ENCODE assay signal across 8 mouse cellular contexts in the genomic region with DNA sequence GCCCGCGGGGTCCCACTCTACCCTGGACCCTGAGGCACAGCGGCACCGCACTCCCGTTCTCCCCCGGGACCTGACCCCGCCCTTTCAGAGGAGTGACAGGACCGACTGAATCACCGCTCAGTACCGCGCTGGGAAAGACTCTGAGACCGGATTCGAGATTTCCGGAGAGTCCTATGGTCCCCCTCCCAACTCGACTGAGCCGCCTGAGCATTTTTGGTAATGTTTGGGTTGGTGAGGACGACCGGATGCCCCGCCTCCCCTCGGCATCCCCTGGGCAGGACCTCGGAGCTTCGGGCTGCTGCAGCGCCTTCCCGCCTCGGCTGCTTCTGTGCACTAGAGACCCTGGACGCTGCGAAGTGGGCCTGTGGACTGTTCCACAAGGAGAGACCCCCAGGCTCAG. TPM values are rescaled to one million over a fixed set of nuclear protein-coding genes. Genes with fewer than 3 reads are reported as not detected.
DNase-seq lines count a peak whose midpoint lies in the region; ATAC-seq and TF ChIP-seq lines count a peak whose summit lies in the region.

No protein-coding gene starts in this region.

- peak overlapping the region; percentile 22 for H3K9ac ChIP-seq in CH12.LX (ENCODE audit: insufficient read depth, low read depth)
- H3K9ac ChIP-seq in hindbrain, embryonic 15.5 days: peak overlapping the region; percentile 28; the same call in 1 of the 2 replicates
- H3K9ac ChIP-seq in liver, embryonic 11.5 days (ENCODE audit: low read depth, low read length): peak overlapping the region; percentile 40

- dilution Hi-C loops in CH12.LX (cut with MboI; ENCODE audit: extremely low pct_ligation_motif_present, extremely low pct_unique_long_range_greater_than_20kb, low sequenced_read_pairs): no loop called here

- H3K36me3 ChIP-seq in CH12.LX (replicated peaks in 1 of 2; ENCODE audit: control insufficient read depth in 1 of 2, insufficient read depth in 1 of 2, low read length in 1 of 2): no peaks in the 10 kb centered on the region
- no peaks in the 10 kb centered on the region for H3K36me3 ChIP-seq in hindbrain, embryonic 15.5 days
- H3K36me3 ChIP-seq in liver, embryonic 11.5 days (ENCODE audit: control insufficient read depth, insufficient read depth, low read length): no peaks in the 10 kb centered on the region
- no peaks in the 10 kb centered on the region for H3K36me3 ChIP-seq in myocyte (ENCODE audit: control insufficient read depth, insufficient read depth)

- no peak for TF ChIP-seq RAD21 in CH12.LX (IDR thresholded peaks at IDR 0.05; ENCODE audit: low read depth, low read length)

- under 1% methylated on average over 27 of the region's 27 CpGs for WGBS in bone marrow, adult 2 months
- WGBS in hindbrain, embryonic 15.5 days: under 1% methylated on average over 27 of the region's 27 CpGs
- under 1% methylated on average over 27 of the region's 27 CpGs for WGBS in liver, embryonic 11.5 days

- DNase-seq in CH12.LX (ENCODE audit: extremely low read depth): peak; percentile 53
- peak; percentile 54 to 60 for DNase-seq in gastrocnemius, adult 8-10 months (ENCODE audit: low spot score in 2 of 2)
- DNase-seq in liver, embryonic 11.5 days (ENCODE audit: low spot score): peak; percentile 69
- DNase-seq in thymus, adult 18-20 months: peak; percentile 62 to 73
- no peak for DNase-seq in left cerebral cortex, adult 11 months (ENCODE audit: low spot score)

- H3K4me3 ChIP-seq in CH12.LX (replicated peaks in 1 of 3; ENCODE audit: low read depth in 2 of 3, low read length in 2 of 3, poor library complexity in 1 of 3) (peak overlapping the region; percentile 34 to 43 (median 41)), myocyte (peak overlapping the region; percentile 14)
- peak overlapping the region; percentile 1 for H3K4me3 ChIP-seq in bone marrow, adult 2 months (replicated peaks; ENCODE audit: control insufficient read depth, low read depth, low read length)
- H3K4me3 ChIP-seq in hindbrain, embryonic 15.5 days: peak overlapping the region; percentile 28
- H3K4me3 ChIP-seq in liver, embryonic 11.5 days (ENCODE audit: low read depth, low read length): peak overlapping the region; percentile 41

- no peak for TF ChIP-seq POLR2A in CH12.LX (IDR thresholded peaks at IDR 0.05; ENCODE audit: low read depth, low read length)
- no peak for TF ChIP-seq POLR2A in bone marrow, adult 2 months (IDR thresholded peaks at IDR 0.05; ENCODE audit: borderline replicate concordance, control insufficient read depth, low read depth, low read length)
- TF ChIP-seq POLR2A in myocyte (IDR thresholded peaks at IDR 0.05; ENCODE audit: insufficient read length, low read depth): no peak

- H3K27ac ChIP-seq in CH12.LX (ENCODE audit: insufficient read depth, low read depth): no peak overlapping the region
- H3K27ac ChIP-seq in bone marrow, adult 2 months (ENCODE audit: control insufficient read depth, insufficient read depth, low read depth, low read length, poor library complexity): peak overlapping the region; percentile 12; the same call in 1 of the 2 replicates
- H3K27ac ChIP-seq in hindbrain, embryonic 15.5 days (replicated peaks): 0 out of 2 replicates have a peak overlapping the region, but pooled peaks have one; percentile 19
- peak overlapping the region; percentile 59 for H3K27ac ChIP-seq in liver, embryonic 11.5 days (ENCODE audit: low read depth, low read length)

- H3K27me3 ChIP-seq in CH12.LX (replicated peaks) (peaks cover 59% of the 10 kb centered on the region), myocyte (ENCODE audit: control insufficient read depth, insufficient read depth, insufficient read length) (no peaks in the 10 kb centered on the region)
- peaks cover 32% of the 10 kb centered on the region for H3K27me3 ChIP-seq in hindbrain, embryonic 15.5 days
- peaks cover 64% of the 10 kb centered on the region for H3K27me3 ChIP-seq in liver, embryonic 11.5 days (replicated peaks; ENCODE audit: control insufficient read depth, insufficient read depth, low read length)

- no peak for TF ChIP-seq CTCF in CH12.LX (conservative IDR thresholded peaks at IDR 0.05 in 1 of 2, IDR thresholded peaks at IDR 0.05 in 1 of 2; ENCODE audit: low read depth in 2 of 2, low read length in 2 of 2)
- no peak for TF ChIP-seq CTCF in bone marrow, adult 2 months (IDR thresholded peaks at IDR 0.05; ENCODE audit: control insufficient read depth, insufficient read depth, low read length)

- peaks cover 4 to 43% of the 10 kb centered on the region in 2 experiments for H3K4me1 ChIP-seq in CH12.LX (ENCODE audit: control insufficient read depth in 1 of 2, insufficient read depth in 2 of 2)
- no peaks in the 10 kb centered on the region; the same call in 1 of the 2 replicates for H3K4me1 ChIP-seq in bone marrow, adult 2 months (ENCODE audit: control insufficient read depth, insufficient read depth, low read length)
- peaks cover 44% of the 10 kb centered on the region for H3K4me1 ChIP-seq in hindbrain, embryonic 15.5 days (replicated peaks)
- peaks cover 29% of the 10 kb centered on the region for H3K4me1 ChIP-seq in liver, embryonic 11.5 days (replicated peaks; ENCODE audit: control insufficient read depth, insufficient read depth, low read length)

- no peaks in the 10 kb centered on the region for H3K9me3 ChIP-seq in CH12.LX (replicated peaks; ENCODE audit: low read length)
- no peaks in the 10 kb centered on the region for H3K9me3 ChIP-seq in hindbrain, embryonic 15.5 days
- no peaks in the 10 kb centered on the region for H3K9me3 ChIP-seq in liver, embryonic 11.5 days (ENCODE audit: control insufficient read depth, low read length)

- in situ Hi-C loops in CH12.LX (cut with MboI; ENCODE audit: low pct_ligation_motif_present, low pct_unique_long_range_greater_than_20kb, low sequenced_read_pairs): no loop called here

- H3ac ChIP-seq in myocyte (ENCODE audit: control insufficient read depth, insufficient read length): no peak overlapping the region

- H3K79me2 ChIP-seq in CH12.LX (replicated peaks; ENCODE audit: control insufficient read depth, extremely low read depth, insufficient read depth, poor library complexity, severe bottlenecking) (no peaks in the 10 kb centered on the region), myocyte (ENCODE audit: control insufficient read depth, insufficient read depth) (no peaks in the 10 kb centered on the region)

- ATAC-seq in hindbrain, embryonic 15.5 days (ENCODE audit: low FRiP score, low read depth): no peak
- ATAC-seq in liver, embryonic 11.5 days (replicated peaks; ENCODE audit: low FRiP score): peak; percentile 32; the same call in 1 of the 2 replicates

- H3K4me2 ChIP-seq in CH12.LX (ENCODE audit: insufficient read depth, low read depth, poor library complexity, severe bottlenecking): peak overlapping the region; percentile 48
- peak overlapping the region; percentile 59 for H3K4me2 ChIP-seq in hindbrain, embryonic 15.5 days
- peak overlapping the region; percentile 69 for H3K4me2 ChIP-seq in liver, embryonic 11.5 days
- peak overlapping the region; percentile 94 for H3K4me2 ChIP-seq in myocyte (ENCODE audit: low read depth)

- TF ChIP-seq EP300 in CH12.LX (IDR thresholded peaks at IDR 0.05; ENCODE audit: low read length): no peak

RNA-seq across cellular contexts. Expression of gene Mcam, which starts 4.2 kb away (rescaled TPM):
- 0.98 and 1.1 TPM in 2 replicates for total RNA-seq in CH12.LX (2012; rRNA removed)
- total RNA-seq in CH12.LX (2014; rRNA removed): 0.56 and 0.73 TPM in 2 replicates
- 0.40 and 0.57 TPM in 2 replicates for polyA plus RNA-seq in CH12.LX (2012; ENCODE audit: insufficient read length, low read depth)
- 3.5 and 6.3 TPM in 2 replicates for polyA plus RNA-seq in bone marrow, adult 2 months (2011; ENCODE audit: insufficient read depth, insufficient read length, low replicate concordance, missing spikeins)
- 10 to 100 TPM; 15.4 to 33.9 (median 26.2) TPM for total RNA-seq in gastrocnemius, adult 8-10 months (2022)
- 11.3 and 13.7 TPM in 2 replicates for polyA plus RNA-seq in hindbrain, embryonic 15.5 days (2015; fragmentation: Nextera tagmentation; extraction: Ambion mirVana)
- 12.0 and 13.0 TPM in 2 replicates for polyA plus RNA-seq in liver, embryonic 11.5 days (2014; fragmentation: Nextera tagmentation; extraction: Ambion mirVana)
- 2.1 TPM for polyA plus RNA-seq in myocyte (2012; fragmentation: generic; extraction: Trizol)

RNA-seq across cellular contexts. Expression of gene Rnf26, which starts 16.7 kb away (rescaled TPM):
- total RNA-seq in CH12.LX (2012; rRNA removed): 15.3 and 15.4 TPM in 2 replicates
- 9.2 and 11.7 TPM in 2 replicates for total RNA-seq in CH12.LX (2014; rRNA removed)
- polyA plus RNA-seq in CH12.LX (2012; ENCODE audit: insufficient read length, low read depth): 31.5 and 40.0 TPM in 2 replicates
- polyA plus RNA-seq in bone marrow, adult 2 months (2011; ENCODE audit: insufficient read depth, insufficient read length, low replicate concordance, missing spikeins): 11.2 and 28.8 TPM in 2 replicates
- 1 to 10 TPM; 1.7 to 2.9 (median 2.6) TPM for total RNA-seq in gastrocnemius, adult 8-10 months (2022)
- 33.9 and 37.4 TPM in 2 replicates for polyA plus RNA-seq in hindbrain, embryonic 15.5 days (2015; fragmentation: Nextera tagmentation; extraction: Ambion mirVana)
- 61.1 and 62.3 TPM in 2 replicates for polyA plus RNA-seq in liver, embryonic 11.5 days (2014; fragmentation: Nextera tagmentation; extraction: Ambion mirVana)
- 29.5 TPM for polyA plus RNA-seq in myocyte (2012; fragmentation: generic; extraction: Trizol)

RNA-seq across cellular contexts. Expression of gene Gm49380, which starts 16.7 kb away (rescaled TPM):
- not detected in 2 replicates for total RNA-seq in CH12.LX (2012; rRNA removed)
- not detected in 2 replicates for total RNA-seq in CH12.LX (2014; rRNA removed)
- polyA plus RNA-seq in CH12.LX (2012; ENCODE audit: insufficient read length, low read depth): not detected in 2 replicates
- polyA plus RNA-seq in bone marrow, adult 2 months (2011; ENCODE audit: insufficient read depth, insufficient read length, low replicate concordance, missing spikeins): not detected in 2 replicates
- total RNA-seq in gastrocnemius, adult 8-10 months (2022): under 1 TPM; 0.31 to 0.60 (median 0.38) TPM
- 0.13 TPM in 1 of 2 replicates, not detected in the other for polyA plus RNA-seq in hindbrain, embryonic 15.5 days (2015; fragmentation: Nextera tagmentation; extraction: Ambion mirVana)
- not detected in 2 replicates for polyA plus RNA-seq in liver, embryonic 11.5 days (2014; fragmentation: Nextera tagmentation; extraction: Ambion mirVana)
- 0.02 TPM for polyA plus RNA-seq in myocyte (2012; fragmentation: generic; extraction: Trizol)

RNA-seq across cellular contexts. Expression of gene C1qtnf5, which starts 23.0 kb away (rescaled TPM):
- not detected in 2 replicates for total RNA-seq in CH12.LX (2012; rRNA removed)
- not detected in 2 replicates for total RNA-seq in CH12.LX (2014; rRNA removed)
- not detected in 2 replicates for polyA plus RNA-seq in CH12.LX (2012; ENCODE audit: insufficient read length, low read depth)
- polyA plus RNA-seq in bone marrow, adult 2 months (2011; ENCODE audit: insufficient read depth, insufficient read length, low replicate concordance, missing spikeins): 3.3 TPM in 1 of 2 replicates, not detected in the other
- 1 to 10 TPM; 1.6 to 4.2 (median 3.0) TPM for total RNA-seq in gastrocnemius, adult 8-10 months (2022)
- 6.6 and 8.7 TPM in 2 replicates for polyA plus RNA-seq in hindbrain, embryonic 15.5 days (2015; fragmentation: Nextera tagmentation; extraction: Ambion mirVana)
- 0.13 and 0.26 TPM in 2 replicates for polyA plus RNA-seq in liver, embryonic 11.5 days (2014; fragmentation: Nextera tagmentation; extraction: Ambion mirVana)
- polyA plus RNA-seq in myocyte (2012; fragmentation: generic; extraction: Trizol): 0.61 TPM

RNA-seq across cellular contexts. Expression of gene Mfrp, which starts 28.5 kb away (rescaled TPM):
- 0.04 TPM in 1 of 2 replicates, not detected in the other for total RNA-seq in CH12.LX (2012; rRNA removed)
- total RNA-seq in CH12.LX (2014; rRNA removed): not detected in 2 replicates
- not detected in 2 replicates for polyA plus RNA-seq in CH12.LX (2012; ENCODE audit: insufficient read length, low read depth)
- 0.95 TPM in 1 of 2 replicates, not detected in the other for polyA plus RNA-seq in bone marrow, adult 2 months (2011; ENCODE audit: insufficient read depth, insufficient read length, low replicate concordance, missing spikeins)
- total RNA-seq in gastrocnemius, adult 8-10 months (2022): not detected
- polyA plus RNA-seq in hindbrain, embryonic 15.5 days (2015; fragmentation: Nextera tagmentation; extraction: Ambion mirVana): 0.13 and 0.35 TPM in 2 replicates
- polyA plus RNA-seq in liver, embryonic 11.5 days (2014; fragmentation: Nextera tagmentation; extraction: Ambion mirVana): 0.14 TPM in 1 of 2 replicates, not detected in the other
- 0.01 TPM for polyA plus RNA-seq in myocyte (2012; fragmentation: generic; extraction: Trizol)
